Mouse (Mus musculus) right cerebral cortex, postnatal 25 days (tissue): Measurements from ENCODE around the gene Mcpt2.
"Not testable (repeated sequence)": the region's sequence is repeated elsewhere in the genome, so short reads cannot be mapped to it uniquely, and the experiment has no call there.

Experiments
- DNase-seq: peaks from one replicate; pipeline ENCODE4 v3.0.0; 2022

Gene Mcpt2

GRCm38 (mm10) chr14:56041792-56042191, at the start of gene Mcpt2:
Gene Mcpt2 (plus strand): TSS chr14:56042041.
- not testable (repeated sequence) for DNase-seq

GRCm38 (mm10) chr14:56013147-56013546, 28.7 kb upstream of the Mcpt2 start:
- no peak for DNase-seq

GRCm38 (mm10) chr14:56013924-56014323, 27.9 kb upstream of the Mcpt2 start:
- no peak for DNase-seq

- not testable (repeated sequence) for DNase-seq
Measured at GRCm38 (mm10) chr14:56017671-56018070, 24.2 kb upstream of the Mcpt2 start, which contains the start of gene Mcpt1. Gene Mcpt1 (plus strand): TSS chr14:56017971.

GRCm38 (mm10) chr14:56019446-56019845, 22.4 kb upstream of the Mcpt2 start:
- DNase-seq: peak; percentile 7

GRCm38 (mm10) chr14:56021305-56021704, 20.5 kb upstream of the Mcpt2 start:
- not testable (repeated sequence) for DNase-seq

- DNase-seq: not testable (repeated sequence)
Measured at GRCm38 (mm10) chr14:56030395-56030794, 11.4 kb upstream of the Mcpt2 start, which contains the start of gene Mcpt9. Gene Mcpt9 (minus strand): TSS chr14:56030495.

- no peak for DNase-seq
Measured at GRCm38 (mm10) chr14:56034433-56034832, 7.4 kb upstream of the Mcpt2 start.

- no peak for DNase-seq
Measured at GRCm38 (mm10) chr14:56055408-56055807, 13.6 kb downstream of the Mcpt2 start.

GRCm38 (mm10) chr14:56057722-56058121, 15.9 kb downstream of the Mcpt2 start:
- no peak for DNase-seq

- DNase-seq: not testable (repeated sequence)
Measured at GRCm38 (mm10) chr14:56062213-56062612, 20.4 kb downstream of the Mcpt2 start, which contains the start of gene Mcpt4. Gene Mcpt4 (minus strand): TSS chr14:56062313.

GRCm38 (mm10) chr14:56082016-56082415, 40.2 kb downstream of the Mcpt2 start:
- no peak for DNase-seq

- no peak for DNase-seq
Measured at GRCm38 (mm10) chr14:56085167-56085566, 43.3 kb downstream of the Mcpt2 start, which contains the start of gene Mcpt8. Gene Mcpt8 (minus strand): TSS chr14:56085273.

- DNase-seq: no peak
Measured at GRCm38 (mm10) chr14:56086711-56087110, 44.9 kb downstream of the Mcpt2 start.

- no peak for DNase-seq
Measured at GRCm38 (mm10) chr14:56093353-56093752, 51.5 kb downstream of the Mcpt2 start.
